Mouse (Mus musculus) megakaryocyte-erythroid progenitor cell, adult 5 weeks (primary cell): ENCODE data around the gene Olfr464. TPM values are rescaled to one million over a fixed set of nuclear protein-coding genes. Genes with fewer than 3 reads are reported as not detected.

ENCODE experiments used
- polyA plus RNA-seq: library from polyadenylated mRNA; stranded (reverse); fragments of >175 nt; gene quantifications from 2 replicates; pipeline ENCODE4 v1.2.3, GENCODE M21; 2012

Olfr464 gene
- polyA plus RNA-seq: not detected in 2 replicates

DNA sequence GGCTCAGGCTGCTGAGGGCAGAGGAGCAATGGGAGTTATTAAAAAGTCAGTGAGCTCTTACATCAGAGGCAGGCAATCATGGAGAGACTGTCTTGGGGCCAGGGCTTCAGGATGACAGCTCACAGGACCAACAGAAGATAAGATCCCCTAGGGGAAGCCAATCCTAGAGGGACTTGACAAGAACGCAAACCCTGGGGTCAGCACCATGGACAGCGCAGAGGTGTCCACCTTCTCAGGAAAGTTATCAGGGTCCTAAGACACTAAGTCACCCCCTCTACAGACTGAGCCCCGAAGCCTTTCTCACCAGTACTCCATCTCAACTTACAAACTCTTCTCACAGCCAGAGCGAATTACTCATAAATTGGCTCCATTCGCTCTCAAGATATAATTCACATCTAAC lies at the start of gene Olfr464:
Gene Olfr464 (minus strand): TSS at position 2 of the 400 bp plus-strand sequence.

DNA sequence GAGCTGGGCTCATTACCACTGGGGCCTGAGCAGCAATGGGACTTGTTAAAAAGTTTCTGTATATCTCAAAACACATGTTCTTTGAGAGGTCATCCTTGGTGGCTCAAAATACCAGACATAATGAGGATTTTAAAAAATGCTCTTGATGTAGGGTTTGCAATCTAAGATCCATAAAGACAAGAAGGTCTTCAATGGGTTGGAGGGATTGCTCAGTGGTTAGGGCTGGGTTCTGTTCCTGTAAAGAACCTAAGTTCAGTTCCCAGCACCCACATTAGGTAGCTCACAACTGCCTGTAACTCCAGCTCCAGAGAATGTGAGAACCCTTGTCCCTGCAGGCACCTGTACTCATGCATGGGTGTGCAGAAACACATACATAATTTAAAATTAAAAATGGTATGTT lies 23.5 kb downstream of the Olfr464 start, which contains the start of gene Olfr463:
Gene Olfr463 (minus strand): TSS at position 101 of the 400 bp plus-strand sequence.

GRCm38 (mm10) chr11:87892168-87892567 lies 28.6 kb downstream of the Olfr464 start, which contains the start of gene Olfr462:
TSS of gene Olfr462 (minus strand) at chr11:87892268.

DNA sequence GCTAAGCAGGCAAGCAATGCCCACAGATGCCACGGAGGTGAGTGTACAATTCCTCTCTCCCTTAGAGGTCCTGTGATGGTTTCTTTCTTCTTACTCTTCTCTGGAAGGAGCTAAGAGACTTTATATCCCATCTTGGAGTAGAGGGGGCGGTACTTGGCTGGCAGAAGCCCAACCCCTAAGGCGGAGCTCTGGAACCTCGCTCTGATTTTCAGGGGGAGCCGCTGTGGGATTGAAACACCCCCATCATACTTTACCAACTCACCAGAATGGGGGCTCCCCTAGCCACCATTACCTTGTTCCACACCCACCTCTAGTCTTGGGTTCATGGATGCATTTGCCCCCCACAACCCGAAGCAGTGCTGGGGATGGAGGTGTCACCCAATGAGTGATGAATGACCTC lies 45.3 kb downstream of the Olfr464 start, which contains the start of gene Epx:
Gene Epx (minus strand): TSS at position 101 of the 400 bp plus-strand sequence.

Other genes with a start within 250 kb of the Olfr464 start
- gene Supt4a, start 183.4 kb downstream of the Olfr464 start, polyA plus RNA-seq: 9.4 and 14.6 TPM in 2 replicates
- gene Tspoap1, start 160.4 kb downstream of the Olfr464 start, polyA plus RNA-seq: 73.7 and 77.6 TPM in 2 replicates
- gene Mpo, start 127.4 kb downstream of the Olfr464 start, polyA plus RNA-seq: 6,503 and 9,975 TPM in 2 replicates
- not detected in 2 replicates for gene Lpo, start 92.7 kb downstream of the Olfr464 start, polyA plus RNA-seq
- 7.8 and 10.5 TPM in 2 replicates for gene Mks1, start 67.8 kb downstream of the Olfr464 start, polyA plus RNA-seq
- 26.0 and 28.7 TPM in 2 replicates for gene Epx, start 45.4 kb downstream of the Olfr464 start, polyA plus RNA-seq
- gene Olfr462, start 28.7 kb downstream of the Olfr464 start, polyA plus RNA-seq: 0.09 TPM in 1 of 2 replicates, not detected in the other
- gene Olfr463, start 23.6 kb downstream of the Olfr464 start, polyA plus RNA-seq: 0.09 TPM in 1 of 2 replicates, not detected in the other
- gene Dynll2, start 66.6 kb upstream of the Olfr464 start, polyA plus RNA-seq: 44.7 and 68.1 TPM in 2 replicates
- gene Srsf1, start 126.4 kb upstream of the Olfr464 start, polyA plus RNA-seq: 172 and 203 TPM in 2 replicates
- gene Vezf1, start 147.3 kb upstream of the Olfr464 start, polyA plus RNA-seq: 15.2 and 21.2 TPM in 2 replicates
- gene Cuedc1, start 177.1 kb upstream of the Olfr464 start, polyA plus RNA-seq: 10.7 and 17.8 TPM in 2 replicates